Mouse (Mus musculus): Measurements from ENCODE around the gene Taf13.

Taf13 gene

GRCm38 (mm10) chr3:108572309-108573010, 962 bp downstream of the Taf13 start:
- in situ Hi-C loops (cut with MboI, MseI) = no loop called here

- in situ Hi-C loops (cut with MboI, MseI) = no loop called here
These were observed 2.5 kb downstream of the Taf13 start for GRCm38 (mm10) chr3:108574018-108574417.

- in situ Hi-C loops (cut with MboI, MseI) = no loop called here
These were observed 13.1 kb downstream of the Taf13 start for GRCm38 (mm10) chr3:108584580-108584979.

- in situ Hi-C loops (cut with MboI, MseI) = no loop called here
These were observed 16.9 kb downstream of the Taf13 start for GRCm38 (mm10) chr3:108588446-108588845.

GRCm38 (mm10) chr3:108590786-108591529, 19.5 kb downstream of the Taf13 start, which contains the start of gene Wdr47:
TSS of gene Wdr47 (plus strand) at chr3:108591279.
- in situ Hi-C loops (cut with MboI, MseI) = no loop called here

- in situ Hi-C loops (cut with MboI, MseI) = no loop called here
These were observed 20.3 kb downstream of the Taf13 start for GRCm38 (mm10) chr3:108591530-108592522.

- in situ Hi-C loops (cut with MboI, MseI) = no loop called here
These were observed 37.4 kb downstream of the Taf13 start for GRCm38 (mm10) chr3:108608906-108609305.
